Mouse (Mus musculus) spleen, postnatal 10 days (tissue): Measurements from ENCODE around the gene Rfx3.

Source experiments
- DNase-seq, 2 experiments: peaks; one replicate each; pipeline ENCODE4 v3.0.0; 2021 to 2022; ENCODE audit warnings: low spot score in 2 of 2

The Rfx3 gene

DNA sequence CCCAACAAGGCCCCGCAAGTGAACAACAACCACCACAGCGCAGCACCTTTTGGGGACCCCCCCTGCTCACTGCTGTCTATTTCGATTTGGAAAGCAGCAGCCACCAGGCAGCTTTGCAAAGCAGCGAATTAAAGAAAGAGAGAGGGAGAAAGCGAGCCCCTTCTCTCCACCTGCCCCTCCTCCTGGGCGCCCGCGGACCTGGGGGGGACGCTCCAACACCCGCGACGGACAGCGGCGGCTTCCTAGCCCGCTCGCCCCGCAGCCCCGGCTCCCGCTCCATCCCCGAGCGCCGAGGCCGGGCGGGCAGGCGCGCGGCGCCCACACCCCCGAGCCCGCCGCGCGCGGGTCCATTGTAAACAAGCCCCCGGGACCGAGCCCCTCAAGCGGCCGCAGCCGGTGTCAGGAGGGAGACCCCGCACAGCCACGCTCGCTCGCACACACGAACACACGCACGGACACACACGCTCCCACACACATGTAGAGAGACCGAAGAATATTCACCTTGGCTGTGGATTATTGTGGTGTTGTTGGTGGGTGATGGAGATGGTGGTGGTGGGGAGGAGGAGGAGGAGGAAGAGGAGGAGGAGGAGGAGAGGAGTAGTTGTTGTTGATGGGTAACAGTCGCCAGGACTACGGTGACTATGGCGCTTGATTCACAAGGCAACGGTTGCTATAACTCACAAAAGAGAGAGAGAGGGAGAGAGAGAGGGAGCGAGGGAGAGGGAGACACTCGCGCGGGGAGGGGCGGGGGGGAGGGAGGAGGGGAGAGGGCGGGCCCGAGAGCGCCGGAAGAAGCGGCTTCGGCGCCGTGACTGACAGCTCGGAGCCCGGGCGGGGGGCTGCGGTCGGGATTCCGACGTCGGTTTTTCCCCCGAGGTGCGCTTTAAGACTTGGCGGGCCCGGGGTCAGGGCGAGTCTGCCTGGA lies at the start of gene Rfx3:
Rfx3 (minus strand) TSS at position 696 of the 925 bp plus-strand sequence.
- peak; percentile 62 to 82 for DNase-seq

DNA sequence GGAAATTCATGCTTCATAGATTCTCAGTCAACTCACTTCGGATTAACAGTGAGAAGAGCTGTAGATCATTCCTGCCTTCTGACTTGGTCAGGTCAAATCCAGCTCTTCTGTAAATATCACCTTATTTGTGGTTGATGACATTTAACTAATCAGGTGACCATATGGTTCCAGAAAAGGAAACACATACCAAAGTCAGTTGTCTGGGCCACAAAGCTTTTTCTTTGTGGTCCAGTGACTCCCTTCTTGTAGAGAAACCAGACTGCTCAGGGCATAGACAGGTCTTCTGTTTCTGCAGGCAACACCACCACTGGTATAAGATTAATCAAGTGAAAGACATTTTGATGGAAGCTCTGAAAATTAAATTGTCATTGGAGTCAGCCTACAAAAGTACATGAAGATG lies 41.1 kb upstream of the Rfx3 start:
- DNase-seq: no peak

DNA sequence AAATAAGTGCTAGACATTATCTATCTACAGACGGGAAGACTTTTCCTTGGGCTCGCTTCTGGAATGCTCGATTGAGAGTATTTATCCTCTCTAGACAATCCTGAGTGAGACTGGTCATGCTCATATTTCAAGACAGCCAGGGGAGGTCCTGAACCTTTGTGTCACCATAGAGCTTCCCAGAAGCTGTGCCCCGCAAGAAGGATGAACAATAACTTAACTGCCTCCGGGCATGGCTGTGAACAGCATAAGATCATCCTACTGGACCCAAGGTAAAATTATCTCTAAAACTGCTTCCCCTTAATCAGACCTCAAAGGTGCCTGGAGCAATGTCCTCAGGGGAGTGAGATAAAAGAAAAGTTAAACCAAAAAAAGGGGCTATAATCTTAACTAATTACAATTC lies 40.6 kb upstream of the Rfx3 start:
- DNase-seq: no peak

DNA sequence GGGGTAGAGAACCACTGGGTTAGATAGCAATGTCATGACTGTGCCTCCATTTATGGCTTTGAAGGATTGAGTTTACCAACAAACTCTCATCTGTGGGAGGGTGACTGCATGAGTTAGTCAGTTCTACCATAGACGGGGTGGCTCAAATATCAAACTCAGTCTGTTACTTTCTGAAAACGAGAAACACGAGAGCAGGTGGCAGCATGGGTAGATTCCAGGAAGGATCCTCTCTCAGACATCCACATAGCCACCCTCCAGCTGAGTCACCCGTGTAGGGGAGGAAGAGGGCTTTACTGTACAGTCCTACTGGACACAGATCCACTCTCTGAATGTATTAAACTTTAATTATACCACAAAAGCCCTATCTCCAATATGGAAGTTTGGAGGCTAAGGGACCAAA lies 38.3 kb upstream of the Rfx3 start:
- DNase-seq: no peak

DNA sequence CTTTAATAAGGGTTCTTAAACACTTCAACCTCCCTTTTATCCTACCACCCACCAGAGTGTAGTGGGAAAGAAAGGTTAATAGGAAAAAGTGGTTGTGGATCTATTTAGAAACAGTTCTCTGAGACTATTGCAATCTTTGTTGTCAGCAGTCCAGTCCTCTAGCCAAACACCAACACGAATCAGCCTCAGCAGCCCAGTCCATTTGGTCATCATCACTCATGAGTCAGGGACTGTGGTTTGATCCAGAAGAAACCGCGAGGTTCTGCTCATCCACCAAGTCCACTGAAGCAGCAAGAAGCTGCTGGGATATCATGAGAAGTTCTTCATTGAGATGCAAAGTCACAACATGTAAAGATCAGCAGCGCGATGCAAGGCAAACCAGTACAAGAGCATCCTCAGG lies 35.8 kb upstream of the Rfx3 start:
- no peak for DNase-seq

DNA sequence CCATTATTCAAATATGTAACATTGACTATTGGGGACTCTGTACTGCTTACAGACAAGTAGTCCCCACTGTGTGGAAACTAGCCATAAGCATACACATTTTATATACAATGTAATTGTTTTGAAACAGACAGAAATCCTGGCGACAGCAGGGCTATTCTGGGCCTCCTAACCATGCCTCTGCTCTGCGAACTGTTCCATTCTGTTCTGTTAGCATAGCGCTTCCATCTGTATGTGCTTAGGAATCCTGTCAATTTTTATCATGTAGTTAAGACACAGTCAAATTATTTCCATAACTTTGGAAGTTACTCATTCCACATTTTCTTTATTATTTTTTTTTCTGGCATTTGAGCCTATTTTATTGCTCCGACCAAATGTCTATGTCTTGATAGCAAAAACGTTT lies 34.0 kb upstream of the Rfx3 start:
- no peak for DNase-seq

DNA sequence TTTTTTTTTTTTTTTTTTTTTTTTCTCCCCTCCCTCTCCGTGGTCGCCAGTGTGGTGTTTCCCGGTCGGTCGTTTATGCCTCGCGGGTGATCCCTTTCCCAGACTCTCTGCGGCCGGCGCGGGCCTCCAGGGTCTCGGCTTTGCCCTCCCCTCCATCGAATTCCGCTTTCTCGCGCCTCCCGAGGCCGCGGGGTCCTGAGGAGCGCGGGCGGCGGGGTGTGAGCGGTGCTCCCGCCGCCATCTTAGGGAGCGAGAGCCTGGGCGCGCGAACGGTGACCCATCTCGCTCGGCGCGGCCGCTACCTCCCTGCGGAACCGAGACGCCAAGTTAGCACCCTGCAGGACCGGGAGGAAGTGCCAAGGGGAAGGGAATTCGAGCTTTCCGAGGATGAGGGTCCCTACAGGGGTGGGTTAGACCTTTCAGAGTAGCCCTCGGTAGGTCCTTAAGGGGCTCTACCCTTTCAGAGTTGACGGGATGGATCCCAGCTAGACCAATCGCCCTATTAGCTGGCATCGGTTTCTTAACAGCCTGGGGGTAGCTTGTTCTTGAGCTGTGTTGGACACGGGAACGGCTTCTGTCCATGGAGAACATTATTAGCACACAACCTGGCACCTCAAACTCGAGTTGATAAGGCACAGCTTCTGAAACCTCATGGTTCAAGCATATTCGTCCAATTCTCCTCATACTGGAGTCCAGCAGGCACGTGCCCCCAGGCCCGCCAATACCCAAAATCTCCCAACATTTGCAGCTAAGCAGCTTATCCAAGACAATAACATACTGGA lies 943 bp upstream of the Rfx3 start:
- DNase-seq: peak; percentile 78 to 86

DNA sequence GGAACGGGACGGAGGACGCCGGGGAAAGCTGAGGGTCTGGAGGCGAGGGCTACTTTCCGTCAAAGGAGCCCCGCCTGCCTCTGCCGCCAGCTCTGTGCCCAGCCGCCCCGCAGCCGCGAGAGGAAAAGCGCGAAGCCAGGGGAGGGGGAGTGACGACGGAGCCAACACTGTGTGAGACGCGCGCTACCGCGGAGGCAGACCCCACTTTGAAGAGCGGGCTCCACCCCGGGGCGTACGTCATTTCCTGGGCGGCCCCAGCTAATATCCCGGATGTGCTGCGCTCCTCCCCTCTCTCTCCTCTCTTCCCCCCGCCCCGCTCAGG lies 391 bp upstream of the Rfx3 start:
- DNase-seq: peak; percentile 87 to 95

DNA sequence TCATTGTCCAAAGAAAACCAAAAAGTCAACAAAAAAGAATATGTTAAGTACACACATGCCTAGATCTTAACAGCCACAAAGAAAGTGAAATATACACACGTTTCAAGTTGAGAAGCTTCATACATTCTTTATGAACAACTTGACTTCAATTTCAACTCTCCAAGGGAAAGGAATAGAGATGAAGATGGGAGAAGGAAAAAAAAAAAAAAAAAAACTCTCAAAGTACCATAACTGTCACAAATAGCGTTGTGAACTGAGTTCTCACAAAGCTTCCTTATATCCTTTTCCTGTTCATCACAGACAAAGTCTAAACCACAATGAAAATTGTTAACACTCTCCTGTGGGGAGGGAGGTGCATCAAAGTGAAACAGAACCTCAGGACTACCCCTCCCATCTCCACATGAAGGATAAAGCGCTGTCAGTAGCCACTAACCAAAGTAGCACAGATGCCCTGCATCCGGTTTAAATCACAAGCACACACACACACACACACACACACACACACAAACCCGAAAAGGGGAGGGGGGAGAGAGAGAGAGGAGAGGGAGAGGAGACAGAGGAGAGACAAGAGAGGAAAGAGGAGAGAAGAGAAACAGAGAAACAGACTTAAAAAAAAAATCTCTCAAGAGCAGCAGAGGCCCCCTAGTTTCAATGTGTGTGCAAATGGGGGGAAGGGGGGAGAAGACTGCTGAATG lies 1.2 kb downstream of the Rfx3 start:
- DNase-seq: peak; percentile 24 to 52

DNA sequence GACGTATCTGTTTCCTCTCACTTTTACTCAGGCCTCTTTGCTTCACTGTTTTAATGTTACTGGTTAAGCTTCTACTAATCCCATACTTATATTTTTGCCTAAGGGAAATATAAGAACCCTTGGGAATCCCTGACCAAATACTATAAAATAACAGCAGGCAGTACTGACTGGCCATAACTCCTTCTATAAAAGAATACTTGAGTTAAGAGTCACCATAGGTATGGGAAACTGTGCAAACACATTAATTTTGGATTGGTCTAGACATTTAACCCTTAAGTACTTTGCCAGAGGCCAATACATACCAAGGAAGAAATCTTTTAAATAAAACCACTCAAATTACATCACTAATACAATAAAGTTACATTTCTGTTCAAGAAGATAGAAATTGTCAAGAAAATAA lies 6.8 kb downstream of the Rfx3 start:
- no peak for DNase-seq

DNA sequence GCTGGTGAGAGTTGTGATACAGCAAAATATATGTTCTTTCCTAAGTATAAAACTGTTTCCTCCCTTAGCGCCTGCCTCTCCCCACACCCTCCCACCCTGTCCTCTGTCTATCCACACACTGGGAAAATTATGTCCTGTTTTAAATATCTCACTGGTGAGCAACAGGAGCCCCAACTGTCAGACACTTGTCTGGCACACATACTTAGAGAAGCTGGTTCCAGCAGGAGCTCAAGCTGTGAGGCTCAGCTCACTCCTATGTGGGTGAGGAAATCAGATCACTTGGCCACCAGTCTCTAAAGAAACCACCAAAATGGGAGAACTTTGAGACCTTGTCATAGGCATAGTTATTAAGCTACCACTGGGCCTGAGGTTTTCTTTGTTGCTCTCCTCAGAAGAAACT lies 7.5 kb downstream of the Rfx3 start:
- DNase-seq: no peak

DNA sequence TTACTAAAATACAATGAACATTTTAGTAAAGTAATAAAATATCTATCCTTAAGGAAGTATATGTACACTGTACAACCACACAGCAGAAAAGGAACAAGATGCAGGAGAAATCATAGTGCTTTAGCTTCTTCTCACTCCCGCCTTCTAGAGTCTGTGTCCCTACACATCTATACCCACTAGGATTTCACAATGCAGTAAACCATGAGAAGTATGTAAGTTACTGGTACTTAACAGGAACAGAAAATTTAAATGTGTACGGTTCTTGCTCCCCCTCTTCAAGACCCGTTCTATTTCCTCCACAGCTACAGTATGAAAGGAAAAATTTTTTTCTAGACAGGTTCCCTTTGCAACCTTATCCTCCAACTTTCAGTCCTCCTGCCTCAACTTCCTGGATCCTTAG lies 8.3 kb downstream of the Rfx3 start:
- no peak for DNase-seq

DNA sequence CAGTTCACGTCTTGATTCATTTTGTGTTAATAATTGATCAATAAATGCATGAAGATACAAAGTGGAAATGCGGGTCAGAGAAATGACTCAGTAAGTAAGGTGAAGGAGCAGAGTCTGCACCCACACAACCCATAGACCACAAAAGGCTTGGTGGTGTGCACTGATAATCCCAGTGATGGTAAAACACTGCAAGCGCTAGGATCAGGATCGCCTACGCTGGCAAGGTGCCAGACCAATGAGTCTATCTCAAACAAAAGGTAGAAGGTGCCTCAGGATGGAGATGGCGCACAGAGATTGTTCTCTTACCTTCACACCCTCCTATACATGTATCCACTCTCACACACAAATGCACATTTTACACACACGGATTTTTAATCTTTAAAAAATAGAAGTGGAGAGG lies 18.2 kb downstream of the Rfx3 start:
- no peak for DNase-seq

DNA sequence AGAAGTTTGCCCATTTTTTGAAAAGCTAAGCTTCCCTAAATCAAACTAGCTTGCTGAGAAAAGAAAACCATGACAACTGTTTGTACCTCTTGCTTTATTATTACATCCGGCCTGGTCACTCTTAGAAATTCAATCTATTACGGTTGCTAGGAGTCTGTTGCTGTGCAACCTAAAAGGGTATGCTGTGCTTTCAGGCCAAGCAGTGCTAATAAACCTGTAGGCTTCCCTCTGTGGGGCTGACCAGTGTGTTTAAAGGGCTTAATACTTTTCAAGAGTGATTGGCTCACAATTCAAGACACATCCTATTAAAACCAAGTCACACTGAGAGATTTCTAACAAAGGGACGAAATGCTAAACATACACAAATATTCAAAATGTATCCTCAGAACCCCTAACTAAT lies 22.2 kb downstream of the Rfx3 start:
- no peak for DNase-seq

DNA sequence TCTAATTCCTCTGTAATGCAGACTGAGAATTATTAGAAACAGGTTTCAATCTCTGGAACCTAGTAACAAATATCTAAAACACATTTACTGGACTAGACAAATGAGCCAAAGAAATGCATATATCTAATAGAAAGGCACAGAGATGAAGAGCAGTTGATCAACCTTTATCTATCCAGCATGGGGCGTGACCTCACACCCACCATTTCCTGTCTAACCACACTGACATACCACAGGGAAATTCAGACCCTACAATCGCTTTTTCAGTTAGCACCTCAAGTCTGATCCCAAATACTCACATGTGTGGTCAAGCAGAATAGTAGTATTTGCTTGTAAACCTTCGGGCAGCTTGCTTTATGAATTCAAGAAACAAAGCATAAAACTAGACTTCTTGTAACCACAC lies 43.4 kb downstream of the Rfx3 start:
- DNase-seq: no peak

DNA sequence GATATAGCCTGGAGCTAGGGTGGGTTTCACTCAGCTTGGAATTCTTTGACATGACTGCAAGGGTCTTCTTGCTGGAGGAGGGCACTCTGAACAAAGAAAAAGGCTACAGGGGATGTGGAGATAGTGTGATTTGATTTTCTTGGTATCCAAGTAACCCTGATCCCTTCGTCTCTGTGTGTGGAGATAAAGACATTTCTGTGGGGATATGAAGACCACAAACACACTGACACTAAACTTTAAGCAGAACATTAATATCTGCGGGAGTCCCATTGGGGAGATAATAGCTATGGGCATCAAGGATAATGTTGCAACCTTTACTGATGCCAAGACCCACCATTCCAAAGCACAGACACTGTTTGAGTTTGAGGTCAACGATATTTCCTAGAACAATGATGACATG lies 49.7 kb downstream of the Rfx3 start:
- DNase-seq: no peak

DNA sequence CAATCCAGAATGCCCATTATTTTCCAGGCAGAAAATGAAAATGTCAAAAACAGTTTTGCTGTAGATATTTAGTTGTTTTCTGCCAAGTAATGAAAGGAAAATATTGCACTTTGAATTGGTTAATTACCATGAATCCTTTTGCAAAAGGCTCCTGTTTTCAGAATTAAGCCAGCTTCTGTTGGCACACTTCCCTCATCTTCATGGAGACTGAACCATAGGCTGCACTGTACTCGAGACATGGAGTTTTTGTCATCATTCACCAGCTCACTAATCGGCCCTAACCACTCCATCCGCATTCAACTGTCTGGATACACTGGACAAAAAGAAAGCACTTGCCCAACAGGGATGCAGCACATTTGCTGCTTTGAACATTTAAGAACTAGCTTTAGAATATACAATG lies 75.5 kb downstream of the Rfx3 start:
- DNase-seq: no peak

DNA sequence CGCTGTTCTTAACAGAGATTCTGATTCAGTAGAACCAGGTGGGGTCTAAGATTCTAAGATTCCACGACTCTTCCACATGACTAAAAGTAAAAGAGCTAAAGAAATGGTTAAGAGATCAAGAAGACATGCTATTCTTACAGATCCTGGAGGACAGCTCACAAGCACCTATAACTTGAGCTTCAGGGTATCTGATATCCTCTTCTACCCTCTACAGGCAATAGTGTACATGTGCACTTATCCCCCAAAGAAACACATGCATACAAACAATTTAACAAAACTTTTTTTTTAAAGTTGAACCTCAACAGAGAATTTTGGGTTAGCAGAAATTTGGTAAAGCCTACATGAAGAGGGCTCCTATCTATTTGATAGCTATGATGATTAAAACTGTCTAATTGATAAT lies 79.8 kb downstream of the Rfx3 start:
- no peak for DNase-seq

DNA sequence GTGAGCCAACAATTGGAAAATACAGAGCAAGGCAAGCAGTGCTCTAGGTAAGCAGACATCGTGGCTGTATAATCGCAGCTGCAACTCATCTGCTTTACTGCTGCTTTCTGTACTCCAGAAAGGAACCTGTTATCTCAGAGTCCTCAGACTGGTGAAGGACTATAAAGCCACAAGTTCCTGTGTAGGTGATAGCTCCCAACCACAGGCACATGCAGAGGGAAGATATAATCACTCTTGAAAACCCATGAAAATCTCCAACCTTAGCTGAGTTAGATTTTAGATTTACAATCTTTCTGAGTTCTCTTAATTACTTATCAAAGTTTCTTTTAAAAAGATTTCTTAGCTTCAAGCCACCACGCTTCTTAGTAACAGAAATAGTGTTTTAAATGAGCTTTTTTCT lies 84.6 kb downstream of the Rfx3 start:
- no peak for DNase-seq

DNA sequence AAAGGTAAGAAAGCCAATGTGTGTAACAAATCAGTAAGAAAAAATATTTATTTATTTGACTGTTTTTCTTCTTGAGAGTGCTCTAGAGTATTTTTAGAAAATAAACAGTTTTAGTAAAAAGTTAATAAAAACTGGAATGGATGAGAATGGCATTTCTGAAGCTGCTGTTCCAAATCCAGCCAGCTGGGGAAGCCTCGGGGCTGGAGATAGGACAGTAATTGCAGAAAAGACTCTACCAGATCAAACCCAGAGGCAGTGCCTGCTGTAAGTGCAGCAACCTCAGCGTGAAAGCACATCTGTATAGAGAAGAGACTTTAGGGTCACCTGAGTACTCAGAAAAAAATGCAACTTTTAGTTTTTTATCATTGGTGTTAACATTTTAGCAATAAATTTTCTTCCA lies 91.9 kb downstream of the Rfx3 start:
- no peak for DNase-seq

DNA sequence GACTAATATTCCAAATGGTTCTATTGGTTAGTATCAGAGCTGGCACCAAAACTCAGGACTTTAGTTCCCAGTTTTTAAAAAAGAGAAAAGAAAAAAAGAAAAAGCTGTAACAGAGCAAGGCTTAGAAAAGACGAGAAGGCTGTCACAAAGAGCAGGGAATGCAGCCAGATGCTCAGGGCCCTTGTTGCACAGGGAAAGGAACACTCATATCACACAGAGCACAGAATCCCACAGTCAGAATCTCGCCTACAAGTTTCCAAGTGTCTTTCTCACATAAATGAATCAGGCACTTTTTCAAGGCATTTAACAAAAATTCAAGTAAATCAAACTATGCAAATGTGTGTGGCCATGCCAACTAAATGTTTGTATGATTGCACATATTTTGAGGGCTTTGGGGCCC lies 94.5 kb downstream of the Rfx3 start:
- DNase-seq: no peak

DNA sequence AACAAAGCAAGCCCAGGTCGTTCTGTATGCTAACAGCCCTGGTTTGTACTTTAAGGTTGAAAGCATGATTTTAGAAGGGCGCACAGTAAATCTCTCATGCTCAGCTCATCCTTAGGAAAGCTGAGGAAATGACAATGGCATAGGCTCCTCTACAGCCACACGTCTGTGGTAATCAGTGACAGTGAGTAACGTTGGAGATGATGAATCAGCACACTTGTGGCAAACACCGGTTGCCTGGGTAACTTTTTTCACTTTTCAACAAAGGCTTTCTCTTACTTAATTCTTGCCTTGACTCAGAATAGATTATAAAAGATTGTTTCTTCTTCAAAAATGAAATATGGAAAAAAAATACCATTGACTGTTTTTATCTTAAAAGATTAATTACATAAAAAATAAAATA lies 104.0 kb downstream of the Rfx3 start:
- DNase-seq: no peak

DNA sequence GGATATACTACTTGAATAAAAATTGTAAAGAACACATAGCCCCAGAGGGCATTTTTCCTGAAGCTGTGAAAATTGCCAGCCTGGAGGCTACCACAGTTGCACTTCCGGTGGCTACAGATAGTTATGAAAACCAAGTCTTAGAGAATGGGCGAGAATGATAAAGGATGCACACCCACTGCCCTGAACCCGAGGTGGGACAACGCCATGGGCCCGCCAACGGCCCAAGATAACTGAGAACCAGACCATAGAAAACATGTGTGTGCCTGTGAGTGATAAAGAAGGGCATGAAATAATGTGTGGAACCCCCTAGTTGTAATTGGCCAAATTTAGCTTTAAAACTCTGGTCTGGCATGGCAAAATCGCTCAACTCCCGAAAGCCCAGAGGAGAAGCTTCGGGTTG lies 105.0 kb downstream of the Rfx3 start:
- DNase-seq: peak in 1 of 2 experiments; percentile 29
